Comparison of ENCODE assay signal across 11 mouse cellular contexts in genomic region chr14:98067273-98067905, GRCm38 (mm10).
DNase-seq lines count a peak whose midpoint lies in the region; ATAC-seq lines count a peak whose summit lies in the region.
"Had no signal": no experiment of that assay in that cellular context is flagged by ENCODE, and none has a peak within 500 bp of the region (broad histone marks: within the 10 kb centered on the region; RNA-seq: fewer than 3 reads in every experiment).

No protein-coding gene starts in this region.

- no peak overlapping the region for H3K4me2 ChIP-seq in kidney, embryonic 16.5 days (replicated peaks; ENCODE audit: low read depth, low read length)
- H3K4me2 ChIP-seq in midbrain, embryonic 14.5 days (ENCODE audit: low read length) = no peak overlapping the region

- no peaks in the 10 kb centered on the region for H3K36me3 ChIP-seq in kidney, embryonic 16.5 days (ENCODE audit: insufficient read depth, low read length)
- no peaks in the 10 kb centered on the region for H3K36me3 ChIP-seq in midbrain, embryonic 14.5 days (ENCODE audit: control insufficient read depth, insufficient read depth, low read length)

- no peak overlapping the region for H3K4me3 ChIP-seq in kidney, embryonic 16.5 days (ENCODE audit: low read length)
- no peak overlapping the region for H3K4me3 ChIP-seq in midbrain, embryonic 14.5 days (replicated peaks; ENCODE audit: low read depth, low read length)

- no peak overlapping the region for H3K9ac ChIP-seq in kidney, embryonic 16.5 days (replicated peaks; ENCODE audit: low read length)
- no peak overlapping the region for H3K9ac ChIP-seq in midbrain, embryonic 14.5 days (replicated peaks; ENCODE audit: low read length)
- H3K9ac ChIP-seq: liver, embryonic 14.5 days had no signal

- H3K27ac ChIP-seq in kidney, embryonic 16.5 days (ENCODE audit: low read length) = peak overlapping the region; percentile 20; the same call in 1 of the 2 replicates
- no peak overlapping the region for H3K27ac ChIP-seq in midbrain, embryonic 14.5 days (replicated peaks; ENCODE audit: low read depth, low read length)
- H3K27ac ChIP-seq: liver, embryonic 14.5 days had no signal

- WGBS in kidney, embryonic 16.5 days = 37% methylated on average over 4 of the region's 4 CpGs
- 85% methylated on average over 4 of the region's 4 CpGs for WGBS in midbrain, embryonic 14.5 days

- 0 out of 2 replicates have a peak, but pooled peaks have one; percentile 14 for ATAC-seq in kidney, embryonic 16.5 days (ENCODE audit: low FRiP score, low TSS enrichment)
- no peak for ATAC-seq in midbrain, embryonic 14.5 days (ENCODE audit: low FRiP score, low TSS enrichment)
- ATAC-seq: intestine, embryonic 16.5 days had no signal

- no peaks in the 10 kb centered on the region for H3K27me3 ChIP-seq in kidney, embryonic 16.5 days (ENCODE audit: insufficient read depth, low read length)
- H3K27me3 ChIP-seq in midbrain, embryonic 14.5 days (ENCODE audit: control insufficient read depth, insufficient read depth, low read length) = no peaks in the 10 kb centered on the region

- no peaks in the 10 kb centered on the region for H3K9me3 ChIP-seq in kidney, embryonic 16.5 days (ENCODE audit: low read length)
- H3K9me3 ChIP-seq in midbrain, embryonic 14.5 days (ENCODE audit: control insufficient read depth, low read length) = no peaks in the 10 kb centered on the region

- DNase-seq in adrenal gland, postnatal 10 days = peak; percentile 46
- no peak for DNase-seq in adrenal gland, postnatal 25 days
- no peak for DNase-seq in kidney, adult 9 months
- peak; percentile 72 for DNase-seq in fibroblast of lung, adult 2 months (ENCODE audit: low read depth)
- DNase-seq in lung, postnatal 36 days = peak; percentile 52
- no peak for DNase-seq in spleen, postnatal 14 days (ENCODE audit: low spot score in 2 of 2)
- DNase-seq in midbrain, embryonic 14.5 days = no peak
- DNase-seq: cerebellum, adult 8-10 months had no signal

- H3K4me1 ChIP-seq in kidney, embryonic 16.5 days (ENCODE audit: insufficient read depth, low read length) = peaks cover 36% of the 10 kb centered on the region
- peaks cover 21% of the 10 kb centered on the region for H3K4me1 ChIP-seq in midbrain, embryonic 14.5 days (ENCODE audit: control insufficient read depth, insufficient read depth, low read length)

Comparison
In these comparisons a context has a peak if more than half of its experiments do, and no peak if none do; other contexts are left out.
1. DNase-seq: peak in adrenal gland, postnatal 10 days (single experiment), fibroblast of lung, adult 2 months (single experiment) and lung, postnatal 36 days (single experiment); none in adrenal gland, postnatal 25 days (single experiment), kidney, adult 9 months (single experiment), spleen, postnatal 14 days (0 of 2) and midbrain, embryonic 14.5 days (single experiment).